Mouse (Mus musculus): Measurements from ENCODE around the gene Olfr980. TPM values are rescaled to one million over a fixed set of nuclear protein-coding genes. Genes with fewer than 3 reads are reported as not detected.

Olfr980 gene
- polyA plus RNA-seq, 1 experiment: not detected

Other genes with a start within 250 kb of the Olfr980 start
- gene Olfr968, start 226.3 kb downstream of the Olfr980 start, polyA plus RNA-seq (2012; fragmentation: generic; extraction: Trizol): not detected
- gene Olfr969, start 218.6 kb downstream of the Olfr980 start, polyA plus RNA-seq (2012; fragmentation: generic; extraction: Trizol): not detected
- gene Olfr970, start 200.7 kb downstream of the Olfr980 start, polyA plus RNA-seq (2012; fragmentation: generic; extraction: Trizol): not detected
- not detected for gene Olfr971, start 172.7 kb downstream of the Olfr980 start, polyA plus RNA-seq (2012; fragmentation: generic; extraction: Trizol)
- gene Olfr972, start 143.2 kb downstream of the Olfr980 start, polyA plus RNA-seq (2012; fragmentation: generic; extraction: Trizol): not detected
- not detected for gene Olfr229, start 102.2 kb downstream of the Olfr980 start, polyA plus RNA-seq (2012; fragmentation: generic; extraction: Trizol)
- gene Olfr974, start 72.1 kb downstream of the Olfr980 start, polyA plus RNA-seq (2012; fragmentation: generic; extraction: Trizol): not detected
- gene Olfr975, start 57.5 kb downstream of the Olfr980 start, polyA plus RNA-seq (2012; fragmentation: generic; extraction: Trizol): not detected
- not detected for gene Olfr976, start 48.4 kb downstream of the Olfr980 start, polyA plus RNA-seq (2012; fragmentation: generic; extraction: Trizol)
- not detected for gene Olfr978, start 17.5 kb downstream of the Olfr980 start, polyA plus RNA-seq (2012; fragmentation: generic; extraction: Trizol)
- not detected for gene Olfr979, start 6.1 kb downstream of the Olfr980 start, polyA plus RNA-seq (2012; fragmentation: generic; extraction: Trizol)
- not detected for gene Olfr981, start 11.9 kb upstream of the Olfr980 start, polyA plus RNA-seq (2012; fragmentation: generic; extraction: Trizol)
- gene Olfr982, start 64.2 kb upstream of the Olfr980 start, polyA plus RNA-seq (2012; fragmentation: generic; extraction: Trizol): not detected
- gene Olfr983, start 84.0 kb upstream of the Olfr980 start, polyA plus RNA-seq (2012; fragmentation: generic; extraction: Trizol): not detected
- gene Olfr984, start 104.6 kb upstream of the Olfr980 start, polyA plus RNA-seq (2012; fragmentation: generic; extraction: Trizol): not detected
- not detected for gene Olfr985, start 120.6 kb upstream of the Olfr980 start, polyA plus RNA-seq (2012; fragmentation: generic; extraction: Trizol)
- gene Tmem225, start 138.5 kb upstream of the Olfr980 start, polyA plus RNA-seq (2012; fragmentation: generic; extraction: Trizol): not detected
- gene Olfr986, start 171.3 kb upstream of the Olfr980 start, polyA plus RNA-seq (2012; fragmentation: generic; extraction: Trizol): not detected
- gene Zfp202, start 182.7 kb upstream of the Olfr980 start, polyA plus RNA-seq (2012; fragmentation: generic; extraction: Trizol): 2.2 TPM

All from C2C12 (cell line).